Mouse (Mus musculus) bone marrow, adult 2 months (tissue): ENCODE data around the gene Fgfr2. TPM values are rescaled to one million over a fixed set of nuclear protein-coding genes. Genes with fewer than 3 reads are reported as not detected.
"Not testable (repeated sequence)": the region's sequence is repeated elsewhere in the genome, so short reads cannot be mapped to it uniquely, and the experiment has no call there.

Experiments used
- H3K27ac ChIP-seq: fragments of 200-500 bp; 2 replicates; pipeline ENCODE4 v1.5.1; 2012; ENCODE audit warnings: low read depth, mild to moderate bottlenecking, control low read depth, inconsistent platforms, low read length; ENCODE audit not compliant: control insufficient read depth, poor library complexity, insufficient read depth
- H3K4me1 ChIP-seq: fragments of 200-500 bp; 2 replicates; pipeline ENCODE4 v1.6.1; 2011; ENCODE audit warnings: low read length; ENCODE audit not compliant: control insufficient read depth, insufficient read depth
- H3K4me3 ChIP-seq: fragments of 200-500 bp; replicated peaks from 2 replicates; pipeline ENCODE3; 2011; ENCODE audit warnings: mild to moderate bottlenecking, low read depth, low read length, control low read depth; ENCODE audit not compliant: control insufficient read depth
- CTCF ChIP-seq: fragments of 200-500 bp; IDR thresholded peaks from 2 replicates; pipeline ENCODE4 v1.5.1; 2011; ENCODE audit warnings: low read length, control low read depth; ENCODE audit not compliant: control insufficient read depth, insufficient read depth
- POLR2A ChIP-seq: fragments of 200-500 bp; IDR thresholded peaks from 2 replicates; pipeline ENCODE4 v1.6.1; 2011; ENCODE audit warnings: low read depth, mild to moderate bottlenecking, control low read depth, low read length, borderline replicate concordance; ENCODE audit not compliant: control insufficient read depth
- WGBS: fragments of 180-500 bp; shearing (Covaris S2); methylation state at CpG from one replicate; pipeline ENCODE4 v1.1.7; 2018; 5-methylcytosine and 5-hydroxymethylcytosine counted together
- polyA plus RNA-seq: library from polyadenylated mRNA; stranded (reverse); fragments of >200 nt; gene quantifications from 2 replicates; pipeline ENCODE4 v1.2.4, GENCODE M21; 2011; ENCODE audit warnings: low replicate concordance; ENCODE audit not compliant: missing spikeins, insufficient read depth, insufficient read length

Fgfr2 gene
- polyA plus RNA-seq, 1 experiment, result 8.2 TPM

DNA sequence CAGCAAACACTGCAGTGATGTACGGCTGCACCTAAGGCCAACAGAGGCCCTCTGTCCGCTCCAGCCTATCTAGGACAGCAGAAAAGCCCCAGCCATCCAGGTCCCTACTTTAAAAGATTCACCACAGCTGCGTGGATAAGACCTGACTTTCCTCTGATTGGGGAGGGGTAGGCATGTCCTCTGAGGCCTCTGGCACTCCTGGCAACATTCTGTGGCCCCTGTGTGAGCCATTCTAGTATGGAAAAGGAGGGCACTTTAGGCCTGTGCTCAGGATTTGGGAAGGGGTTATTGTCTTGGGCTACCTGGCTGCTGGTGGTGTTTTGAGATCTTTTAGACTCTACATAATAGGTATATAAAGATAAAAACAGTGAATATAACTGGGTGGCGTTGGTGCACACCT is 456.6 kb downstream of the Fgfr2 start:
- WGBS, result 86% methylated on average over 4 of the region's 4 CpGs

DNA sequence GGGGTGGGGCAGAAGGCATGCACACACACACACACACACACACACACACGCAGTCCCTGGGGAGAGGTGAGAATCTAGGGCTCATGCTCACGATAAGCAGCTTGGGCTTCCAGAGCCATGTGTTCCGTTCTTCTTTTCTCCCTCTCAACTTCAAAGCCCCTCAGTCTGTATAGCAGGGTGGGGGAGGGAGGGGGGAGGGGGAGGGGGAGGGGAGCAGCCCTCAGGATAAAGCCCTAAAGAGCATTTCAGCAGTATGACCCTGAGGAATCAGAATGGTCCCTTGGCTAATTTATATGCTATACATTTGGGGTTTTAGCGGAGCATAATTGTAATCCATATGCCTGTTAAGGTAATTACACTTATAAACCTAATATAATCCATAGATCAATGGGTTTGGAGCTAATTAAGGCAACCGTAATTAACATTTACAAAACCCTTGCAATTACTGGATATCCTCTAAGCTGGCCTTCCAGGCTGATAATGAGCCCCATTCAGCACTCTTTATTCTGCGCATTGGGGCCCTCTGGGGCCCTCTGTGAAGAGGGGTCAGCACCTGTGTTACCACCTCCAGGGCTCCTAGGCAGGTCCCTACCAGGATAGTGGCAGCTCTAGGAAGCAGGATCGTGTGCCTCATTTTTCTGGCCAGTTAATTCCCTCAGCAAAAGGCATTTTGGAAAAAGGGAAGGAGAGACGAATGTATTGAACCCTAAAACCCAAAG is 457.3 kb downstream of the Fgfr2 start:
- no peaks in the 10 kb centered on the region for H3K4me1 ChIP-seq
- TF ChIP-seq CTCF, result no peak
- no peak for TF ChIP-seq POLR2A
- WGBS, result 80% methylated on average over 7 of the region's 8 CpGs

More for the DNA sequence above, 456.6 kb downstream of the Fgfr2 start:
- no peak overlapping the region for H3K27ac ChIP-seq
- TF ChIP-seq CTCF, result no peak
- no peak for TF ChIP-seq POLR2A
- H3K4me1 ChIP-seq, result no peaks in the 10 kb centered on the region
- no peak overlapping the region for H3K4me3 ChIP-seq

DNA sequence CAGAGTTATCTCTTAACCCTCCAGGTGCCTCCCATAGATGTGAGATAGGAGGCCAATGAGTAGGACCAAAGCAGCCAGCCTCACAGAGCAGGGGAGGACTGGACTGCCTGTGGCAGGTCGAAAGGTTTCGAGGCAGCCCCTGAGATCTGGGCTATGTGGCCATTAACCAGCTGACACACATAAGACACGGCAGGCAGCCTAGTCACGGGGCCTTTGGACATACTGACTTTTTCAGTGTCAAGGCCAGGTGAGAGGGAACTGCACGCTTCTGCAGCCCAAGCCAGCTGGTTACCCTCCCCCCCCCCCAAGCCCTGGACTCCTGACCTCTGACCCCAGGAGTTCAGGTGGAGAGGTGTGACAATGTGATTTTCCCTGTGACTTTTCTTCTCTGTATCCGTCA is 458.3 kb downstream of the Fgfr2 start:
- no peak overlapping the region for H3K27ac ChIP-seq
- no peak overlapping the region for H3K4me3 ChIP-seq
- H3K4me1 ChIP-seq, result no peaks in the 10 kb centered on the region
- no peak for TF ChIP-seq POLR2A
- no peak for TF ChIP-seq CTCF
- WGBS, result 85% methylated on average over 6 of the region's 6 CpGs

More for the DNA sequence above, 457.3 kb downstream of the Fgfr2 start:
- Histone ChIP-seq H3K4me3 (no peak overlapping the region), H3K27ac (no peak overlapping the region)

DNA sequence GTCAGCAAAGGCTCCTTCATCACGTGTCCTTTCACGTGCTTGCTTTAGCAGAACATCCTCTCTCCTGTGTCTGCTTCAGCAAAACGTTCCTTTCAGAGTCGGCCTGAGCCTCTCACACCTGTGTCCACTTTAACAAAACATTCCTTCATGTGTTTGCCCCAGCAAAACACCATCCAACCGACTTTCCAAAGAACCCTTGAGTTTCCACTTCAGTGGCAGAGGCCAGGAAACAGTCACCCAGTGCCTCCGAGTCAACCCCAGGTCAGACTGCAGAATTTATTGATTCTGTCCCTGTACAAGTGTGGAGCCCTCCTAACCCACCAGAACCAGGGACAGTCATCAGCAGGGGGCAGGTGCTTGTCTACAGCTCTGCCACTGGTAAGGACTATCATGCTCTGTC is 460.3 kb downstream of the Fgfr2 start:
- 71% methylated on average over 6 of the region's 6 CpGs for WGBS
- H3K4me3 ChIP-seq, H3K4me1 ChIP-seq, H3K27ac ChIP-seq: not testable (repeated sequence)

DNA sequence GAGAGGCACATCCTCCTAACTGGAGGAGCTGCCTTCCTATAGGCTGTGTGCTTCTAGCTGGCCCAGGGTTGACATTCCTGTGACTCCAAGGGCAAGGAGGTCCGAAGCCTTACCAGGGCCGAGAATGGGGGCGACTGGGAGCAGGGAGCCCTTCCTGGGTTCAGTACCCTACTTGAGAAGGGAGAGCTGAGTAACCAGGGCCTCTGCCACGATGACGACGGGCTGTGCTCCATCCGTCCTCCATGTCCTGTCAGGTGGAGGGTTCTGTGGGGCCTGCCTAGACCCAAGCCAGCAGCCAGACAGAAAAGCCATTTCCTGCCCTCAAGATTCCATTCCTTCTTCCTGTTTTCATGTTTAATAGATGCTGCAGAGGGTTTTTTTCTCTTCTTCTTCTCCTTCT is 463.5 kb downstream of the Fgfr2 start:
- no peak overlapping the region for H3K27ac ChIP-seq
- TF ChIP-seq CTCF (no peak), POLR2A (no peak)
- peaks cover 5% of the 10 kb centered on the region; the same call in 1 of the 2 replicates for H3K4me1 ChIP-seq
- no peak overlapping the region for H3K4me3 ChIP-seq
- WGBS, result 38% methylated on average over 7 of the region's 7 CpGs

DNA sequence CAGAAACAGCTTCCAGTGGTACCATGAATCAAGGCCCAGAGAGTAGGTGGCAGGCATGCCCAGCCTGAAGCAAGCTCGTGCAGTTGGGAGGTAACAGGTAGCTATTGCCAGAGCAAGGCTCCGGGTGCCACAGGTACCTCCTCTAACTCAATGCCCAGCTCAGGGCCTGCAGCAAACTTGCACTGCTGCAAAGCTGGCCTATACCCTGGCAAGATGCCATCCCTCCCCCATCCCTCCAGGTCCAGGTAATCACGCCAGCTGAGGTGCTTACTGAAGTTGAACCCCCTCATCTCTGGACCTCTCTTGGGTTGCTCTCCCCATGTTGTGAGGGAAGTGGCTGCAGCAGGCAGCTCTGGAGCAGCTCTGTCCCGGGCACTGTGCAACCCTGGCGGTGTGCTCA is 464.5 kb downstream of the Fgfr2 start:
- H3K27ac ChIP-seq, result peak overlapping the region; percentile 32
- H3K4me1 ChIP-seq, result peaks cover 5% of the 10 kb centered on the region; the same call in 1 of the 2 replicates
- TF ChIP-seq CTCF (no peak), POLR2A (no peak)
- no peak overlapping the region for H3K4me3 ChIP-seq
- WGBS, result 78% methylated on average over 5 of the region's 5 CpGs

DNA sequence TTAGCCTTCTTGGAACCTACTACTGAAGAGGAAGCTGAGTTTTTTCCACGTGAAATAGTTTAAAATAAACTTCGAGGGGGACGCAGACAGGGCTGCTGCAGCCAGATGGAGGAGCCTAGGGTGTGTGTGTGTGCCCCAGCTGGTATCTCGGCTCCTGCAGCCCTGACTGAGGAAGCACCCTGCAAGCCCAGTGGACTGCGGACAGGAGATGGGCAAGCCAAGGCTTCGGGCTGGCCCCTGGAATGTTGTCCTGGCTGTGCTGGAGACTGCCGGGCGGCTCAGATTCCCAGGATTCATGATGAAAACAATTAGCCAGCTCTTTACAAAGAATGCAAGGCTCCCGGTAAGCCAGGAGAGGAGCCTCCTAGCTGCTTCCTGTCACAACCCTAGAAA is 465.1 kb downstream of the Fgfr2 start:
- no peak for TF ChIP-seq CTCF
- 0 out of 2 replicates have a peak, but pooled peaks have one; percentile 30 for TF ChIP-seq POLR2A
- H3K4me1 ChIP-seq, result peaks cover 5% of the 10 kb centered on the region; the same call in 1 of the 2 replicates
- no peak overlapping the region for H3K4me3 ChIP-seq
- 37% methylated on average over 9 of the region's 9 CpGs for WGBS
- H3K27ac ChIP-seq, result peak overlapping the region; percentile 68

DNA sequence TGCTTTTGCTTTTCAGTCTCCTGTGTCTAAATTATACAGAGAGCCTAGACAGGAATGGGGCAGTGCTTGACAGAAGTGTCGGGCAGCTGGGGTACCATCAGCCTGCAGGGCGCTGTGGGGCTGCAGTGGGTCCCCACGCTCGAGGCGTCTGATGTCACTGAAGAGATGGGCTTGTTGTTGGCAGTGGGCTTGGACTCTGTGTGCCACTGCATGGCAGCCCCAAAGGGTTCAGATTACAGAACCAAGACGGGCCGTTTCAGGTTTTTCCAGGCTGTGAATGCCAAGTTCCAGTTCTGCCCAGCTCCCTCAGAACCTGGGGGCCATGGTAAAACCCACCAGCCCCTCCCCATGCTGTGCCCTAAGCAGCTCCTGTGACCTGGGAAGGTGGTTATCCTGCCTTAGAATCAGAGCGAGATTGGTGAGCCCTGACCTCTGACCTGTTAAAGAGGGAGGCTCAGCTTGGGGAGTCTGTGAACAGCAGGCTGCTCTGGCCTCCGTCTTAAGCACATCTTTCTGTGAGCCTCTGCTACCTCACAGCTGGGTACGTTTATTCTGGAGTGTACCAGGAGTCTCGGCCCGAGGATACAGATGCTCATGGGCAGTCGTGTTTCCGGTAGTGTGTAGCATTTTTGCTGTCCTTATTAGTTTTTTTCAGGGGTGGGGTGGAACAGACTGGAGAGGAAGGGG is 465.6 kb downstream of the Fgfr2 start:
- no peak for TF ChIP-seq POLR2A
- TF ChIP-seq CTCF, result no peak
- peak overlapping the region; percentile 46 for H3K27ac ChIP-seq
- no peak overlapping the region for H3K4me3 ChIP-seq
- H3K4me1 ChIP-seq, result peaks cover 5% of the 10 kb centered on the region; the same call in 1 of the 2 replicates
- 59% methylated on average over 14 of the region's 14 CpGs for WGBS
